Mouse (Mus musculus) mouse trophoblast stem cell (cell line): ENCODE data around the gene Ampd3.

Experiments
- in situ Hi-C, 2 experiments: fragments of 300-500 bp; cut with MseI, MboI; formaldehyde crosslinking; loops; 2 replicates in 1 of 2; 3 replicates in 1 of 2; pipeline ENCODE4 v1.15.1; 2025

Ampd3 gene

DNA sequence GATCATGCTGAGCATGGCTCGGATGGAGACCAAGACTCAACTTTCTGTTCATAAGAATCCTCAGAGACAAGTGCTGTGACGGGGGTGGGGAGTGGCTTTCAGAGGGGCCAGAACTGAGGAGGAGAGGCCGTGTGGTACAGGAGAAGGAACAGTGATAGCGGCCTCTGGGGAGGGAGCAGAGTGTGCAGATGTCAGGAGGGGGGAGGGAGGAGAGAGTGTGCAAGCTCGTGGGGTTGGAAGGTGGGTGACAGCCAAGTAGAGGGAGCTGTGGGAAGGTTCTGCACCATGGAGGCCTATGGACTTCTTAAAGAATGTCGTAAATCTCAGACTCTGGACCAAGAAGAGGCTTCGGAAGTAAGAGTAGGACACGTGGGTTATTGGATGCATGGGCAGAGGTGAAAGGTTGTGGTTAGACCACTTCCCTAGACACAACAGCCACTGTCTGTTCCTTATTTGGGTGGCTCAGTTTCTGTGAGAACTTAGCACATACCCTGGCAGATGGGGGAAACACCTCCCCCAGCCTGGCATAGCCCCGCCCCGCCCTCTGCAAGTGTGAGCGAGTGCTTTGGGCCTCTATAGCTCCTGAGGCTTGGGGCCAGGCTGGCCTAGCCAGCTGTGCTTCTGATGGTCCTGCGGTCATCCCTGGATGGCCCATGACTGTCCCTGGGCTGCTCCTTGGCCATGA lies 28.5 kb downstream of the Ampd3 start:
- in situ Hi-C loops = no loop called here

DNA sequence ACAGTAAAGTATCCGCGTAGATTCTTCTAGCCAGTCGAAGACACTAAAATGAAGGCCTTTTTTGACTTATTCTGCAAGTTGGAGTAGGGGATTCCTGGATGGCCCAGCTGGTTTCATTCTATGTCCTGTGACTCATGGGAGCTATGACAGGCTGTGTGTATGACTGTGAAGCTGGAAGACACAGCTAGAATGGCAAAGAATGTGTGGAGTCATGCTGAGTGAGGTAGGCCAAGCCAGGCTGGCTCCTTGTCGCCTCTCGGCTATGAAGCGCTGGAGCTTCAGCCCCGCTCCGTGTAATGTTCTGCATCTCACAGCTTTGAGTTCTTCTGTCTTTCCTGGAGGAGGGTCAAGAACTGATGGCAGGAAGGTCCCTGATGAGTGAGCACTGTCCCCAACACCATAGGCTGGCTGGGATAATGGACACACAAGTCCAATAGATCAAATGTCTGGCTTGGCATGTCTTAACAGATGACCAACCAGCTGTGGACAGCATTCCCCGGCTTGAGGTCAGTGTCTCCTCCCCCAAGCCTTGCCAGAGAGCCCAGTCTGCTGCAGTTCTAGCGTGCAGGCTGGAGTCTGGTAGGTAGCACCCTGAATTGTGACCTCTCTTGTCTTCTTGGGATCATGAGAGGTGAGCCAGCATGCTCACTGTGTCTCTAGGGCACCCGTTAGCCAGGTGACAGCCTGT lies 29.9 kb downstream of the Ampd3 start:
- in situ Hi-C loops = no loop called here

DNA sequence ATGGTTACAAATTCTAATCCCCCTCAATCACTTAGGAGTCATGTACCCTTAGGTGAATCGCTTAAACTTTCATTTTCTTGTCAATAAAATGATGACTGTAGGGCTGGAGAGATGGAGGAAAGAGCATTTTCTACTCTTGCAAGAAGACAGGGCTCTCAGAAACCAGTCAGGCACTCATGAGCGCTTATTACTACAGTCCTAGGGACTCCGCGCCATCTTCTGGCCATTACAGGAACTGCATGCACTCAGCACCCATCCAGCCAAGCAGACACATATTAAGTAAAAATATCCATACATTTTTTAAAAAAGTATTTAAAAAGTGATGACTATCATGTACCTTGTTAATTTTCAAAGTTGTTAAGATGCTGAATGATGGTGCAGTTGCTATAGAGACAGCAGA lies 33.0 kb downstream of the Ampd3 start:
- in situ Hi-C loops = loop anchor here (5.0 kb wide), 2 partner anchors 69 to 74 kb away; no protein-coding TSS in a partner anchor

DNA sequence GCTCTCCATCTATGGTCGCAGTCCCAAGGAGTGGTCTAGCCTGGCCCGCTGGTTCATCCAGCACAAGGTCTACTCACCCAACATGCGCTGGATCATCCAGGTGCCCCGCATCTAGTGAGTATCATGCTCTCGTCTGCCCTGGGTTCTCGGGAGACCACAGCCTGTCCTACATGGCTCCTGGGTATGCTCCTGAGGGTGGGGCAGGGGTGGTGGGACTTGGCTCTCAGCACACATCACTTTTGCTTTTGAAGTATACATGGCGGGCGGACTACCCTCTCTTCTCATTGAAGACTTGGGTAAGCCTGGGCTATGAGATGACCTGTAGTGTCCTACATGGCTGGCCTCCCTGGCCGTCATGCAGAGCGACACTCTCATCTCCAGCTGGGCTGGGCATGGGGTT lies 35.1 kb downstream of the Ampd3 start:
- in situ Hi-C loops = loop anchor here (5.0 kb wide), 2 partner anchors 71 to 76 kb away; no protein-coding TSS in a partner anchor

DNA sequence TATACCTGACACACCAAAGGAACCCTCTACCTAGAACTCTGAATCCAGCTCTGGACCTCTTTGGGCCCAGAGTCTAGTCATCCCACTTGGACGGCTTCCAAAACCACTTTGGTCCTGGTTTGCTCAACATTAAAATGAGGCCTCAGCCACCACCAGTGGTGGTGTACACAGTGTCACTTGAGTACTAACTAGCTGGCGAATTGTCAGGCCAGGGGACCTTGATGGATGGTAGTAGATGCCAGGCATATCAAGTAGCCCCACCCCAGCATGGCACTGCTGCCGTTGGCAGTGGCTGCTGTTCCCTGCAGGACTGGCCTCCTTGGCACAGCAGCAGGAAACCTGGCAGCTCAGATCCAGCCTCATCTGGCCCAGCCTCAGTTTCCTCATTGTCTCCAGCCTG lies 36.3 kb downstream of the Ampd3 start:
- in situ Hi-C loops = loop anchor here (5.0 kb wide), 2 partner anchors 72 to 77 kb away; no protein-coding TSS in a partner anchor

DNA sequence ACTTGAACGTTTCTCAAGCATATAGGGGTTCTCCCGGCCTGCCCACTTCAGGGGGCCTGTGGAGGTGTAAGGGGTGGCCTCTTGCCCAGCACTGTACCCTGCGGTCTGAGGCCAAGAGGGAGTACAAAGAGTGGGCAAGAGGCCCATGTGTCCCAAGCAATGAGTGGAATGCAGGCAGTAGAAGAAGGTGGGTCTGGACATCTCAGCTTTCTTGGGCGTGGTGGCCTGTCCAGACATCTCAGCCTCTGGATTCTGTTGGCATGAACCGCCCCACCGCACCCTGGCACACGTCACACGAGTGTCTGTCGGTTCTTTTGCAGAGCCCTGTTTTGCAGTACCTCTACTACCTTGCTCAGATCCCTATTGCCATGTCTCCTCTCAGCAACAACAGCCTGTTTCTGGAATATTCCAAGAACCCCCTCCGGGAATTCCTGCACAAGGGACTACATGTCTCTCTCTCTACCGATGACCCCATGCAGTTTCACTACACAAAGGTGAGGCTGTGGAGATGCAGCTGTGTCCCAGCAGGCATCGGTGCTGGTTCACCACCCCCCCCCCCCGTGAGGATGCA lies 39.5 kb downstream of the Ampd3 start:
- in situ Hi-C loops = no loop called here

DNA sequence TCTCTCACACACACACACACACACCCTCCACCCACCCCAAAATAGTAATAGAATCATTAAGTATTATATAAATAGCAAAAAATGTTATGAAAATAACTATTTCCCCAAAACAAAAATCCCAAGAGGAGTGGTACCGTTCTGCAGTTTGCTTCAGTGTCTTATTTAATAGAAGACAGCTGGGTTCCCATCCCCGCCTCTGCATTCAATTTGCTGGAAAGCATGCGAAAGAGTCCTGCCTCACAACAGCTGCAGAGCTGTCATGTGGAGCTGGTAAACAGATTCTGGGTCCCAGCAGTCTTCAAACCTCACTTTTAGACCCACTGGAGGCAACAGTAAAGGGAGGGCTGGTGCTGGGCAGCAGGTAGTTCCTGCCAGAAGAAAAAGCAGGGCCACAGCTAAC lies 41.0 kb downstream of the Ampd3 start:
- in situ Hi-C loops = no loop called here

DNA sequence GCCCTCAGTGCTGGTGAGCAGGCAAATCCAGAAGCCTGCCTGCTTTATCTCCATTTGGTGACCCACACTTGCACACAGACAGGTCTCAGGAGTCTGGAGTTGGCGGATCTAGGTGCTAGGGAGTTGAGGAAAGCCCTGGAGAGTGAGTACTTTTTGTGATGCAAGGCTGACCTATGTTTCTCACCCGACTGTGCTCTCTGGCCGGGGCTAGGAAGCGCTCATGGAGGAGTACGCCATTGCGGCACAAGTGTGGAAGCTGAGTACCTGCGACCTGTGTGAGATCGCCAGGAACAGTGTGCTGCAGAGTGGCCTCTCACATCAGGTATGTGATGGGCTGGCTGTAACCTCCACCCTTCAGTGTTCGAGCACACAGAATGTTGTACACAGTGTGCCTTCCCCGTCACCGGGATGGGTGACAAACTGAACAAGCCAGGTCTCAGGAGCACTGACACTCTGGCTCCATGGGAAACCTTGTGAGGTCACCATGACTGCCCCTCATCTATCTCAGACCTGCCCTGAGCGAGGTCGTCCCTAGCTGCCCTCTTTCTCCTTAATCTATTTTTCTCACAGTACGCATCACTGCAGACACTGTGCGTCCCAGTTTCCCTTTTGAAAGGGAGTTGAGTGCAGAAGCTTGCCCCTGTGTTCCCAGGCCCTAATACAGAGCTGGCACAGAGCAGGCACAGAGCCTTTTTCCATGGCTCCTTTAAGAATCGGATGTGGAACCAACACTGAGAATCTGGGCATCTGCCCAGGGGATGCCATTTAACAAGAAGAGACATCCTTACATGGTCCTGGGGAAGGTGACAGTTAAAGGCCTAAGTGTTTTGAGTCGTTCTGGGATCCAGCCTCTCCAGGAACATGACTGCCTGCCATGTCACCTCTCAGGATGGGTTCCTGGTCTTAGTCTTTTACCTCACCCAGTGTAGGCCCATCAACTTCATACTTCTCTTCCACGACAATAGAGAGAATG lies 41.9 kb downstream of the Ampd3 start:
- in situ Hi-C loops = loop anchor here in 1 of 2 experiments (10.0 kb wide), 2 partner anchors 115 to 205 kb away; no protein-coding TSS in a partner anchor

DNA sequence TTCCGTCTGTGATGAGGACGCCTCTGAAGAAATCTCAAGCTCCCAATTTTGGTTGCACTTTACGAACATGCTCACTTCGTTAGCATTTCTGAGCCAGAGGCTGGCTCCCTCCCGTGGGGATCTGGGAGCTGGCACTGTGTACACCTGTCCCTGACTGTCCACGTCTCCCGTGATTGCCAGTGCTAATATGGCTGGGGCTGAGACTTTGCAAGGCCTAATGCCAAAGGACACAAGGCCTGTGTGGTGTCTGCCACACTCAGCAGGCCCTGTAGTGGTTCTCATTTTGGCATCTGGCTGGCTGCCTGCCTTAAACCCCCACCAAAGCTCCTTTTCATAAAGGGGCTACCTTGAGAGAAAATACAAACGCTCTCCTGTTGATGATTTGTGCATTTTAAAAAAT lies 43.0 kb downstream of the Ampd3 start:
- in situ Hi-C loops = loop anchor here in 1 of 2 experiments (10.0 kb wide), 2 partner anchors 114 to 204 kb away; no protein-coding TSS in a partner anchor

DNA sequence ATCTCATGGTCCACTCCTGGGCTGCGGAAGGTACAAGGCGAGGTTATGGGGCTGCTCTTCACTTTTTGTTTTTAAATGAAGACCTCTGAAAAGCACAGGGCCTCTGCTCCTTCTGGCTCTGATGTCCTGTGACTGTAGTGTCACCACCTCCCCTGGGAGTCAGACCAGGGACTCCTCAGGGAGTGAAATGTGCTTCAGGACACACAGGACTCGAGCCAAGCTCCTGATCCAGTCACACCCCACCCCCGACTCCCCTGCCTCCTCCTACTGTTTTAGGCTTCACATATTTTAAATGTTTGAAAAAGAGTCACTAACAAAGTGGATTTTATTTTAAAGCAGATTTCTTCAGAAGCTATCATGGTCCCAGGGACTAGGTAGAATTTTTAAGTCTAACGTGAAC lies 43.5 kb downstream of the Ampd3 start:
- in situ Hi-C loops = loop anchor here in 1 of 2 experiments (10.0 kb wide), 2 partner anchors 113 to 203 kb away; no protein-coding TSS in a partner anchor

DNA sequence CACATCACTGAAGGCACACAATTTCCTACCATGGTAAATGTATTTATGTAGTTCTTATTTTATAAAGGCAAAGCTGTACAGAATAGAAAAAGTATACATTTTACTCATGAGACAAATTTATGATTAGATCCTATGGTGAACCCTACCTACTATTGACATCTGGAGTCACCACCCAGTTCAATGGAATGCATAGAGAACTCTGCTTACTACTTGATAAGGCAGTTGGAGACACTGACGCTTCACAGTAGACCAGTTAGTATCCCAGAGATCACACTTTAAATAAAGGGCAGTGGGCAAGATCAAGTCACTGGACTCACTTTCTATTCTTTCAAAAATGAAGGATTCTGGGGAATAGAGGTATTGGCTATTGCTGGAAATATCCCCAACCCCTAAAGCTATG lies 46.0 kb downstream of the Ampd3 start:
- in situ Hi-C loops = loop anchor here in 1 of 2 experiments (10.0 kb wide), 2 partner anchors 111 to 201 kb away; no protein-coding TSS in a partner anchor

DNA sequence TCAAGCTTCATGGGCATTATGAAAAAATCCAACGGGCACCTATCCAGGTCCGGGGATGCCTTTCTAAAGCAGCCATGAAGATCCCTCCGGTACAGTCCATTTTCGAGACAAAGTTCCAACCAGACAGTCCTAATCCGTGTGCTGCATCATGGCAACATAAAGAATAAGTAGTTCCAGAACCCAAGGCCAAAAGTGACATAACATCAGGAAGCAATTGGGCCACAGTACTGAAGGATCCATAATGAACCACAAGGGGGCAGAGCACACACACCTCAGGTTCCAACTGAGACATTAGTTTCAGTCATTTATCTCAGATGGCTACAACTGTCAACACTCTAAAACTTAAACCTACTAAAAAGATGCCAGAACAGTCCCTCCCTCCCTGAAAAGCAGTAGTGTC lies 48.0 kb downstream of the Ampd3 start:
- in situ Hi-C loops = loop anchor here (5.0 to 10.0 kb wide), 4 partner anchors 109 to 201 kb away; no protein-coding TSS in a partner anchor

DNA sequence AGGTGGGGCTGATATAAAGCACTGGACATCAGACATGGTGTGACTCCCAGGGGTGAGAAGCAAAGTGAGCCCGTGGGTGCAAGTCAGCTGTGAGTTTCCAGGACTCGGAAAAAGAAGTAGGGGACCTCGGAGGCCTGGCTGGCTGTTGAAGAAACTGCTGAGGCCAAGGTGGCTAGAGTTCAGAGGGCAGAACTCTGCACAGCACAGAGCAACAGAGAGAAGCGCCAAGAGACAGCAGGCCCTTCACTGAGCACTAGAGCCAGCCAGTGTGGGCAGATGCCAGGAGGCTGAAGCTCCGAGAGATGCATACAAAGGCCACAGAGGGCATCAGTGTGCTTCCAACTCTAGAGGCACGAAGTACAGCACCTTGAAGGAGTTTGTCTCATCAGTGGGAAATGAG lies 50.2 kb downstream of the Ampd3 start:
- in situ Hi-C loops = loop anchor here (5.0 to 10.0 kb wide), 4 partner anchors 107 to 199 kb away; no protein-coding TSS in a partner anchor

DNA sequence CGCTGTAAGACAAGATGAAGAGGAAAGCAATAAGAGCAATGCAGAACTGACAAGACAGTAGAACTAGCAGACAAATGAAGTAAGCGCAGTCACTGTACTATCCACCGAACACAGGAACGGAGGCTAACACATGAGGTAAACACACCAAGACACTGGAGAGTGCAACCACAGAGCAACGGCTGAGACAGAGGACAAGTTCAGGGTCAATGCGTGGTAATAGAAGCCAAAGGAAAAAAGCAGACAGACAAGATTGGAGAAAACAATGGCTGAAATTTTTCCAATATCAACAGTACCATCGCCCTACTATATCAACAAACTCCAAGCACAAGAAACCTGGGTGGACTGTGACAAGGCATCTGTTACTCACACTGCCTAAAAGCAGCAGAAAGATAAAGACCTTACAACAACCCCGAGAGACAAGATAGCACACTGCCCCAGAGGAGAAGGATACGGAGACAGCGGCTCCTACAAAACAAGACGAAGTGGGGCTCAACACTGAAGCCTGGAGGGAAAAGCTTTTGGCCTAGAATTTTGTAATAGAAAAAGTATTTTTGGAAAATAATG lies 50.9 kb downstream of the Ampd3 start:
- in situ Hi-C loops = loop anchor here (5.0 to 10.0 kb wide), 4 partner anchors 106 to 198 kb away; no protein-coding TSS in a partner anchor

DNA sequence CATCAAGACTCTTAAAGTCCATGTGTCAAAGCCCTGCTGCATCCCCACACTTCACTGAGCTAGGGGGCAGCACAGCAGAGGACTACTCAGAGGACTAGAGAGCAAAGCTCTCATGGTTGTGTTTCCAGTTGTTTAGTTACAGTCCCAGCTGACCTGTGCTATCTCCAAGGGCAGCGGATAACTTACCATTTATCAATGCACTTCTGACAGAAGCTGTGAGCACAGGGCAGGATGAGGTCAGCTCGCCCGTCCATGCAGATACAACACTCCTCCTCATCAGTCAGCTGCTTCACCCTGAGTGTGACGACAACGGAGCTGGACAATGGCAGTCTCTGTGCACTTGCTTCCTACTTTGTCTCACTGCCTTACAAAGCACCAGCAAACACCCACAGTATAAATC lies 53.1 kb downstream of the Ampd3 start:
- in situ Hi-C loops = no loop called here

DNA sequence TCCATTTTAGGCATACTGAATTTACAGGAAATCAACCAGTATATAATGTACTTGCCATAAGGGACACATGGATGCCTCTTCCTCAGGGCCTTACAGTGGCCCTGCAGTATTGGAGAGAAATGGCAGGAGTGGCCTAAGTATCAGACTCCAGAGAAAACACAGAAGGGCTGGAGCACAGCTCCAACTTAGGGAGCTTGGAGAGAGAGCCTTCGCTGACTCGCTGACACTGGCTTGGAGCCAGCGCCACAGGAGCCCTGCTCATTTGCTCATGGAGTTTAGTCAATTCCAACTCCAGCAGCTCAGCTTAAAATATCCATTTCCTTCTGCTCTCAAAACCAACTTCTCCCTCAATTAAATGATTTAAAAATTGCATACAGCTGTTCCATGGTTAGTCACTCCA lies 53.6 kb downstream of the Ampd3 start:
- in situ Hi-C loops = no loop called here

DNA sequence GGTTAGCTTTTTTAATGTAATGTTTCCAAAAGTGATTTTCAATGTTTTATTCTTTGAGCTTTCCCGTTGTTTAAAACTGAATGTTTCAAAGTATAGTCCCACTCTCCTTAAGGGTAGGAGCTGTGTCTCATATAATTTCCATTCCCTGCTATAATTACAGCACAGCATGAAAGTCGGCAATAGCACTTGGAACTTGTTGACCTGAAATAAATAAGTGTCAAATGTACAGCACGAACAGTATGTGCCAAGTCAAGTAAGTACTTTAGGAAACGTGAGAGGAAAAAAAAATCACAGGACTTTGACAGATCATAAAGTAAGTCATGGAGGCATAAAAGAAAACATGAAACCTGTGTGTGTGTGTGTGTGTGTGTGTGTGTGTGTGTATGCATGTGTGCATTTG lies 54.0 kb downstream of the Ampd3 start:
- in situ Hi-C loops = no loop called here

DNA sequence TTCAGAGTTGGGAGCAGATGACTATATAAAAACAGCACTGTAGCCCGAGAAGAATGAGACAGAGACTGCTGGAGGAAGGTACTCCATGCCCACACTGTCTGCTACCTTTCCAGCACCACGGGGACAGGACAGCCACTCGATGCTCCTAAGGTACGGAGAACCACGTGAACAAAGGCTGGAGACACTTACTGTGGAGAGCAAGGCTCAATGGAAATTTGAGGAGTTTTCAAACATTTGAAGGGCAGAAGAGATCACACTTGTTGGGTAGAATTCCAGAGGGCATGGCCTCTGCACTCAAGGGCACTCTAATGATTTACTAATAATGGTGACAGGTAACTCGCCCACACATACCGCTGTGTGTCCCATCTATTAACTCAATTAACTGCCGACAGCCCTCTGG lies 55.1 kb downstream of the Ampd3 start:
- in situ Hi-C loops = no loop called here

DNA sequence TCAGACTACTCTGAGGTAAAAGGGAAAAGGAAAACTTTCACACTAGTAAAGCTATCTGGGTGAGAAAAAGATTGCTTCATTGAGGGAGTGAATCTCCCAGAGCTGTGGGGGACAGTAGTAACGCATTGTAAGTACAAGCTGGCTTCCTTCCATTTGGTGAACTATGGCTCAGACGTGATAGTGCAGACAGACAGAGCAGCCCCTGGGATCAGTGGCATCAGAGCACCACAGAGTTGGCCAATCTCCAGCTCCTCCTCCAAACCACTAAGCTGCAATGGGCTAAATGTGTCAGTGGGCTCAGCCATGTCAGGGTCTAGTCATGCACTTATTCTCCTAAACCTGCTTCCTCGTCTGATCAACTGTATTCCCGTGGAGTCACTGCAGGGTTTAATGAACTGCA lies 55.6 kb downstream of the Ampd3 start:
- in situ Hi-C loops = no loop called here

DNA sequence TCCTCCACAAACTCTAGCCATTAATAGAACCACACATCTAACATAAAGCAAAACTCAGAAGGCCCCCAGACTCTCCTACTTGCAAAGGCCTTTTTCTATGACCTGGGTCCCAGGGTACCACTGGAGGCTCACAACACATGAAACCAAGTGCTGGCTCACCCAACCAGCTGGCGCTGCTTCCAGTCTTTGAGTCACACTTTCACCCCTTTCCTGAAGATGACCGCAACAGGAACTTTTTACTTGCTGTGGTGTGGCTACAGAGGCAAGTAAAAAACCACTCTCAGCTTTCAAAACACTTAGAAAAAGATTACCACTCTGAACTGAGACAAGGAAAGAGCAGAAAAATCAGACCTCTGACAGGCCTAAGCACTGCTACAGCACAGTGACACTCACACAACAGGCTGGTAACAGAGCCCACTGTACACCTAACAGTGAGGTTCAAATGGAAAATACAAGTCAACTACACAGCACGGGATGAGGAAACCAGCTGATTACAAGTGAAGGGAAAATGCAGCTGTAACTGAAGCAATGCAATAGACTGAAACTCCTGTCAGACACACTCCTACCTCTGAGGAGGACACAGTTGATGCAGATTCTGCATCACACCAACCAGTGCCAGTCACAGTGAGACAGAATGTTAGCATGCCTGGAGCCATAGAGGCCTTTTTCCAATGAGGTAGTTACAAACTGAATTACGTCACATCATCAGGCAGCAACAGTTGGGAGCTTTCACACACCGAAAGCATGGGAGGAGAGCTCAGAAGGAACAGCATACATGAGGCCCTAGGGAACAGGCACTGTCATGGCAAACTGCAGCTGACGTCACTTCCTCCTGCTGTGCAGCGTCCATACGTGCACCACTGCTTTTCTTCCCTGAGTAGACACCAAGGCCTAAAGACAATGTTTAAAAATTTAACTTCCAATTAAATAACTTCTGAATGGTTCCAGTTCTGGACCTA lies 56.3 kb downstream of the Ampd3 start:
- in situ Hi-C loops = no loop called here
